Mouse (Mus musculus) lung, embryonic 15.5 days (tissue): ENCODE measurements around the gene Rbfox2. TPM values are rescaled to one million over a fixed set of nuclear protein-coding genes. Genes with fewer than 3 reads are reported as not detected.

Experiments
- ATAC-seq: fragments of 200-750 bp; cut with Nextera tagmentation; 2 replicates; pipeline ENCODE4 v1.8.0; 2017; ENCODE audit warnings: moderate number of reproducible peaks, borderline replicate concordance; ENCODE audit not compliant: low FRiP score, low TSS enrichment; ENCODE audit errors: extremely low read depth
- H3K27ac ChIP-seq: fragments of 300-500 bp; sonication (generic); 2 replicates; pipeline ENCODE4 v1.5.1; 2015; ENCODE audit warnings: moderate library complexity, mild to moderate bottlenecking, inconsistent platforms
- H3K27me3 ChIP-seq: fragments of 300-500 bp; sonication (generic); 2 replicates; pipeline ENCODE4 v1.6.1; 2015; ENCODE audit warnings: inconsistent platforms
- H3K36me3 ChIP-seq: fragments of 300-500 bp; sonication (generic); 2 replicates; pipeline ENCODE4 v1.6.1; 2015; ENCODE audit warnings: inconsistent platforms
- H3K4me1 ChIP-seq: fragments of 300-500 bp; sonication (generic); 2 replicates; pipeline ENCODE4 v1.6.1; 2015; ENCODE audit warnings: inconsistent platforms
- H3K4me2 ChIP-seq: fragments of 300-500 bp; sonication (generic); 2 replicates; pipeline ENCODE4 v1.6.1; 2015; ENCODE audit warnings: inconsistent platforms, mild to moderate bottlenecking, moderate library complexity
- H3K4me3 ChIP-seq: fragments of 300-500 bp; sonication (generic); 2 replicates; pipeline ENCODE4 v1.5.1; 2015; ENCODE audit warnings: mild to moderate bottlenecking, inconsistent platforms
- H3K9ac ChIP-seq: fragments of 300-500 bp; sonication (generic); 2 replicates; pipeline ENCODE4 v1.6.1; 2015; ENCODE audit warnings: inconsistent platforms
- H3K9me3 ChIP-seq: fragments of 300-500 bp; sonication (generic); 2 replicates; pipeline ENCODE4 v1.6.1; 2016; ENCODE audit warnings: inconsistent platforms
- WGBS: fragments of 180-500 bp; shearing (Covaris S2); methylation state at CpG from one replicate; pipeline ENCODE4 v1.1.7; 2015; 5-methylcytosine and 5-hydroxymethylcytosine counted together
- polyA plus RNA-seq: library from polyadenylated mRNA; unstranded; fragments of >200 nt; fragmentation: Nextera tagmentation; extraction: Ambion mirVana; gene quantifications from 2 replicates; pipeline ENCODE4 v1.2.1, GENCODE M21; 2015

Rbfox2 gene
- polyA plus RNA-seq, 1 experiment from 2014 or later = 41.8 TPM

DNA sequence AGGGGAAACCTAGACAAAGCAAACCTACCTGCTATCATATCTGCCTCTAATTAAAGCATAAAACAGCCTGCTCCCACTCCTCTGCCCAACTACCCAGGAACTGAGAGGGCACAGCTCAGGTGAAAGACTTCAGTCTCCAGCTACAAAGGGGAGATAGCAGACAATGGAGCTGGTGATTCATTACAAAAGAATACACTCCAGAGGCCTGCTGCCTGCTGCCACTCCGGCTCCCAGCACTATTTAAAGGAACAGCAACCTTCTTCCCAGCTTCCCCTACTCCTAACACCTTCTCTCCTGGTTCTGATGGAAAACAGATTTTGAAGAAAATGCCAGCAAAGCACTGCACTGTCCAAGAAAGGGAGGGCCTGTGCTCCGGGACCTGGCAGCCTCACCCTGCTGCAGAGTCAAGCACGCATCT, 156.4 kb downstream of the Rbfox2 start:
- Histone ChIP-seq H3K9me3 (no peaks in the 10 kb centered on the region), H3K4me1 (peaks cover 40% of the 10 kb centered on the region), H3K27me3 (no peaks in the 10 kb centered on the region), H3K27ac (peak overlapping the region; percentile 93), H3K4me2 (peak overlapping the region; percentile 76), H3K4me3 (peak overlapping the region; percentile 16), H3K36me3 (no peaks in the 10 kb centered on the region), H3K9ac (peak overlapping the region; percentile 33)
- WGBS = 13% methylated on average over 3 of the region's 3 CpGs
- peak; percentile 12; the same call in 1 of the 2 replicates for ATAC-seq

DNA sequence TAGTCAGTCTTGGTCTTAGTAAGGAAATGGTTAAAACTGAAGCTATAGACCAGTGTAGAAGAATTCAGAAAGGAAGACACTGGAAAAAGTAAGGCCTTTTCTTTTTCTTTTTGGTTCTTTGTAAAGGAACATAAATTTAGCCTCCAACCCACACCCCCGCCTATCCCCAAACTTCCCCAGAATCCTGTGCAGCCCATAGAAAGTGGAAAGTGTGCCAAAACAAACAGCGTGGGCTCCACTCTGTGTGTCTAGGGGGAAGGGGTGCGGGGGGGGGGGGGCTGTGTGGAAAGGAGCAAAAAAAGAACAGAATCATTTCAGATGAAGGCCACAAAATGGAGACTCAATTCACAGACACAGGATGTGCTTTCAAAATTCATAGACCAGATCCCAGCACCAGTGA, 156.8 kb downstream of the Rbfox2 start:
- peaks cover 40% of the 10 kb centered on the region for H3K4me1 ChIP-seq

DNA sequence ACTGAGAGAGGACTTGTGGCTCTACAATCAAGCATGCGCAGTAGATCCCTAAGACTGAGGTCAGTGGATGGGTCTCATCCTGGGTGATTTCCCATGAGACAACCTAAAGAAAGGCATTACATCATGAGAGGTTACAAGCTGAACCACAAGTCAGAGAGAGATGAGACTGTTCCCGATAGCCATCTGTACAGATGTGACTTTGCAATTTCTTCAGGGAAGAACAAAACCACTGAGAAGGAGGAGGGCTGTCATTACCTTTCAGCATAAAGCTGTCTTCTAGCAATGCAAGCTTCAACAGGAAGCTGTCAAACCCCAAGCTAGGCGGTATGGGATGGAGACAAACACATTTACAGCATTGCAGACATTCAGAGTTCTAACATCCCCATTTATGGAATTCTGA, 157.3 kb downstream of the Rbfox2 start:
- no peaks in the 10 kb centered on the region for H3K36me3 ChIP-seq
- H3K4me1 ChIP-seq = peaks cover 40% of the 10 kb centered on the region
- H3K4me3 ChIP-seq = no peak overlapping the region
- WGBS = 55% methylated on average over 3 of the region's 3 CpGs
- H3K4me2 ChIP-seq = peak overlapping the region; percentile 76
- no peak for ATAC-seq
- no peak overlapping the region for H3K9ac ChIP-seq
- H3K27ac ChIP-seq = peak overlapping the region; percentile 93
- H3K27me3 ChIP-seq = no peaks in the 10 kb centered on the region
- no peaks in the 10 kb centered on the region for H3K9me3 ChIP-seq

More for the DNA sequence above, 156.8 kb downstream of the Rbfox2 start:
- peak overlapping the region; percentile 76 for H3K4me2 ChIP-seq
- H3K27ac ChIP-seq = peak overlapping the region; percentile 93
- no peaks in the 10 kb centered on the region for H3K27me3 ChIP-seq
- no peaks in the 10 kb centered on the region for H3K36me3 ChIP-seq
- WGBS = 22% methylated on average over 3 of the region's 3 CpGs
- H3K9ac ChIP-seq = peak overlapping the region; percentile 33
- peak overlapping the region; percentile 16 for H3K4me3 ChIP-seq
- no peak for ATAC-seq
- no peaks in the 10 kb centered on the region for H3K9me3 ChIP-seq

DNA sequence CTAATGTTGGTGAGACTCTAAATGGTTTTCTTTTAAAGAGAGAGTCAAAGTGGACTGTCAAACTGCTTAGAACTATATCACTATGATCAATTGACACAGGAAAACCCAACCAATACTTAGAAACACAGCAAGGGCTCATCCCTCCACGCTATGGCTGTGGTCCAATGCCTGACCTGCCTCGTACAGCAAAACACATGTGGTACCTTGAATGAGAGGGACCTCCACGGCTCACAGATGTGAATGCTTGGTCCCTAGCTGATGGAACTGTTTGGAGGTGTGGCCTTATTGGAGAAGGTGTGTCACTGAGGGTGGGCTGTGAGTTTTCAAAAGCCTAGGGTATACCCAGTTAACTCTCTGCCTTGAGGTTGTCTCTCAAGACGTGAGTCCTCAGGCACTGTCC, 159.9 kb downstream of the Rbfox2 start:
- no peaks in the 10 kb centered on the region for H3K36me3 ChIP-seq
- WGBS = 82% methylated on average over 4 of the region's 4 CpGs
- H3K4me3 ChIP-seq = no peak overlapping the region
- H3K4me1 ChIP-seq = peaks cover 44% of the 10 kb centered on the region
- no peak overlapping the region for H3K27ac ChIP-seq
- H3K4me2 ChIP-seq = no peak overlapping the region
- no peaks in the 10 kb centered on the region for H3K9me3 ChIP-seq
- H3K9ac ChIP-seq = no peak overlapping the region
- no peaks in the 10 kb centered on the region for H3K27me3 ChIP-seq
- no peak for ATAC-seq

DNA sequence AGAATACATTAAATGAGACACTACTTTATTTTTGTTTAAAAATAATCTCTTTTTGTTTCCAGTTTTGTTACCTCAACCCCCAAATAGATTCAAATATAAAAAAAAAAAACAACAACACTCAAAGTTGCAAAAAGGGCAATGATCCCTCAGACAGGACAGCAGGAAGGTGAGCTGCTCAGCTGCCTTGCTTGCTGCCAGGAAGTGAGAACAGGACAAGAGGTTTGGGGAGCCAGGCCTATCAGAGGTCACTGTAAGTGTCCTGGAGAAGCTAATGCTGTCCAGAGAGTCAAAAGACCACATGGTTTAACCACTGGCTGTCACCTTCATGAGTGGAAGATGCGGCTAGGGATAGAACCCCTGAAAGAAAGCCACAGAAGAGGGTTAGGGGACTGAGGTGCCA, 161.8 kb downstream of the Rbfox2 start:
- no peaks in the 10 kb centered on the region for H3K9me3 ChIP-seq
- H3K9ac ChIP-seq = no peak overlapping the region
- H3K27me3 ChIP-seq = no peaks in the 10 kb centered on the region
- H3K36me3 ChIP-seq = no peaks in the 10 kb centered on the region
- ATAC-seq = no peak
- 100% methylated on average over 1 of the region's 1 CpGs for WGBS
- H3K27ac ChIP-seq = no peak overlapping the region
- H3K4me2 ChIP-seq = no peak overlapping the region
- peaks cover 29% of the 10 kb centered on the region for H3K4me1 ChIP-seq
- no peak overlapping the region for H3K4me3 ChIP-seq

DNA sequence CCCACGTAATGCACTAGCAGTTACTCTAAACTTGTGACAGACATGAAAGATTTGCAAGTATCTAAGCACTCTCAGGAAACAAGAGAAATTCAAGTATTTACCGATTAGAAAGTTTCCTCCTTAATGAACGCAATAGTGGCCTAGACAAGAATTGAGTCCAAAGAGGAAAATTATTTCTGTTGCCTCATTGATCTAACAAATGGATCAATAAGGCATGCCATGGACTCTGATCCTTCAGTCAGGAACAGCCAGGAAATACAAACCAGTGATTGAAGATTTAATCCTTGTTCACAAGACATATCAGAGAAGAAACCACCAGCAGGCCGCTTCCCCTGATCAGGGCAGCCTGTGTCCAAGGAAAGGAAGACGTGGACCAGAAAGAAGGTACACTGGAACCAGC, 164.0 kb downstream of the Rbfox2 start:
- Histone ChIP-seq H3K9ac (no peak overlapping the region), H3K4me2 (no peak overlapping the region), H3K4me3 (no peak overlapping the region), H3K4me1 (peaks cover 15% of the 10 kb centered on the region), H3K9me3 (no peaks in the 10 kb centered on the region), H3K27ac (no peak overlapping the region), H3K27me3 (no peaks in the 10 kb centered on the region), H3K36me3 (no peaks in the 10 kb centered on the region)
- no peak for ATAC-seq
- WGBS = 80% methylated on average over 5 of the region's 5 CpGs

DNA sequence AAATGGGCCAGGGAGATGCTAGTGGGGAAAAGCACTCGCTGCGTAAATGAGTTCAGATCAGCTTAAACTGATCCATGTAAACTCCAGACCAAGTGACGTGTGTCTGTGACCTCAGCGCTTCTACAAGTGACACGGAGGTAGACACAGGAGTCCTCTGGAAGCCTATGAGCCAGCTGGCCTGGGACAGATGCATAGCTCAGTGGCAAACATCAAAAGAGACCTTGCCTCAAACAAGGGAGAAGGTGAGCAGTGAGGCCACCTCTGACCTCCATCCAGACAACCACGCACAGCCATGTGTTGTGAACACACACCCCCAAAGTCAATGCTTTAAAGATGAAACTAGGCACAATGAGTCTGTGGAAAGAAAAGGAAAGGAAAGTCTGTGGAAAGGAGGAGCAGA, 164.5 kb downstream of the Rbfox2 start:
- Histone ChIP-seq H3K4me1 (peaks cover 15% of the 10 kb centered on the region), H3K4me2 (no peak overlapping the region), H3K36me3 (no peaks in the 10 kb centered on the region), H3K4me3 (no peak overlapping the region), H3K27ac (no peak overlapping the region), H3K27me3 (no peaks in the 10 kb centered on the region), H3K9ac (no peak overlapping the region), H3K9me3 (no peaks in the 10 kb centered on the region)
- no peak for ATAC-seq
- 52% methylated on average over 6 of the region's 6 CpGs for WGBS

DNA sequence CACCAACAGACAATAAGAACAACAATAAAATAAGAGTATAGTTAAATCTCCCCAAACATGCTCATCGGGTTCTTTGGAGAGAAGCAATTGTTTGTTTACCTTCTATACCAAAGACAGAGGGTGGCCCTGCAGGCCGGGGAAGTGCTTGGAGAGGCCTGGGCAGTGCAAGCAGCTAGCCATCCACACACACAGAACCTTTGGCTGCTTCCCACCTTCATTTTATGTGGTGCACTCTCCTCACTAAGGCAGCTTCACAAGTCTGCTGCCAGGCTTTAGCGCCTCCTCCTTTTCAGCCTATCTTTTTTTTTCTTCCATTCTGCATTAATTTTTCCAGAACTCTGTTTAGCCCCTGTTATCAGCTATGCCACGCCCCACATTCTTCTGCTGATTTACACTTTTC, 165.1 kb downstream of the Rbfox2 start:
- no peak overlapping the region for H3K4me3 ChIP-seq
- WGBS = 34% methylated on average over 4 of the region's 4 CpGs
- no peak overlapping the region for H3K9ac ChIP-seq
- H3K27ac ChIP-seq = no peak overlapping the region
- H3K4me1 ChIP-seq = peaks cover 15% of the 10 kb centered on the region
- H3K27me3 ChIP-seq = no peaks in the 10 kb centered on the region
- no peaks in the 10 kb centered on the region for H3K36me3 ChIP-seq
- no peak overlapping the region for H3K4me2 ChIP-seq
- H3K9me3 ChIP-seq = no peaks in the 10 kb centered on the region
- ATAC-seq = no peak

DNA sequence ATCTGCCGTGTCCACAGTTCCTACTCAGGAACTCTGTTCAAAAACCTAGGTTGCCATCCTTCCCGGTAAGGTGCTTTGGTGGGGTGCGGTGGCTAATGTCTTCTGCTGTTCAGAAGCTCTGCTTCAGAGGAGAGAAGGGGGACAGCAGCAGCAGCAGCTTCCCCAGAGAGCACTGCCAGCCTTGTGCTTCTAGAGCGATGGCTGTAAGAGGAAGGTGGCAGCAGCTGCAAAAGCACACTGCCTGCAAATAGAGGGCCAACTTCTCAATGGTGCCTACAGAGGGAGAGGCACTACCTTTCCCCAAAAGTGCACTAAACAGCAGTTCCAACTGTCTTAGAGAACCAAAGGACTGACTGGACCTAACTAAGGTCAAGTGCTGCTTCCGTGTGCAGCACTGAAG, 168.5 kb downstream of the Rbfox2 start:
- no peaks in the 10 kb centered on the region for H3K9me3 ChIP-seq
- 63% methylated on average over 5 of the region's 5 CpGs for WGBS

DNA sequence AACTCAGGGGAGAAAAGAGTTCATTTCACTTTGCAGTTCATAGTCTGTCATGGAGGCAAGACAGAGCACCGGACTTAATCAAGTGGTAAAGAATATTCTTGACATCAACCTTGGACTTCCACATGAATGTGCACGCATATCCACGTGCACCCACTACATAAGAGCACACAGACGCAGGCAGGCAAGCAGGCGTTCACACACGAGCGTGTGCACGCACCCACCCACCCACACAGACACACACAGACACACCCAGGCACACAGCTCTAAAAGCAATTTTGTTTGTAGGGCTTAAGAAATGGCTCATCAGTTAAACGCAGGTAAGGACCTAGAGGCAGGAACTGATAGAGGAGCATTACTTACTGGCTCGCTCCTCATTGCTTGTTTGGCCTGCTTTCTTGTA, 172.3 kb downstream of the Rbfox2 start:
- no peak for ATAC-seq
- peaks cover 34% of the 10 kb centered on the region for H3K36me3 ChIP-seq
- 98% methylated on average over 10 of the region's 10 CpGs for WGBS

More for the DNA sequence above, 168.5 kb downstream of the Rbfox2 start:
- H3K4me3 ChIP-seq = no peak overlapping the region
- H3K4me2 ChIP-seq = no peak overlapping the region
- no peaks in the 10 kb centered on the region for H3K27me3 ChIP-seq
- H3K4me1 ChIP-seq = peaks cover 15% of the 10 kb centered on the region
- H3K27ac ChIP-seq = no peak overlapping the region
- H3K36me3 ChIP-seq = peaks cover 10% of the 10 kb centered on the region; the same call in 1 of the 2 replicates
- ATAC-seq = no peak
- H3K9ac ChIP-seq = no peak overlapping the region

DNA sequence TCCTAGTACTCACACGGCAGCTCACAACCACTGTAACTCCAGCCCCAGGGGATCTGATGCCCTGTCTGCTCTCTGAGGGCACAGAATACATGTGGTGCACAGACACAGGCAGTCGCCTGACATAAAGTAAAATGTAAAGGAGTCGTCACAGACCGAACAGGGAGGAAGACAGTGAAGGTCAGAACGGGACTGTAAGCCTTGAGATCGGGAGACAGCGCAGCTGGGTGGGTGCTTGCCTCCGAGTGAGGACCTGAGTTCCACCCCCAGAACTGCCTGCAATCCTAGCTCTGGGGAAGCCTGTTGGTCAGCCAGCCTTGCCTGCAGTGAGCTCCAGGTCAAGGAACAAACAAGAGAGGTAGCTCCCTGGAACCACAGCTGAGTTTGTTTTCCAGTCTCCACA, 177.7 kb downstream of the Rbfox2 start:
- Histone ChIP-seq H3K4me2 (no peak overlapping the region), H3K27ac (no peak overlapping the region), H3K4me3 (no peak overlapping the region), H3K9me3 (no peaks in the 10 kb centered on the region), H3K4me1 (no peaks in the 10 kb centered on the region), H3K27me3 (no peaks in the 10 kb centered on the region), H3K36me3 (peaks cover 34% of the 10 kb centered on the region), H3K9ac (no peak overlapping the region)
- WGBS = 85% methylated on average over 8 of the region's 8 CpGs
- no peak for ATAC-seq

More for the DNA sequence above, 172.3 kb downstream of the Rbfox2 start:
- no peaks in the 10 kb centered on the region for H3K4me1 ChIP-seq
- no peak overlapping the region for H3K9ac ChIP-seq
- H3K4me3 ChIP-seq = no peak overlapping the region
- H3K27me3 ChIP-seq = no peaks in the 10 kb centered on the region
- no peak overlapping the region for H3K4me2 ChIP-seq
- H3K27ac ChIP-seq = no peak overlapping the region
- no peaks in the 10 kb centered on the region for H3K9me3 ChIP-seq

DNA sequence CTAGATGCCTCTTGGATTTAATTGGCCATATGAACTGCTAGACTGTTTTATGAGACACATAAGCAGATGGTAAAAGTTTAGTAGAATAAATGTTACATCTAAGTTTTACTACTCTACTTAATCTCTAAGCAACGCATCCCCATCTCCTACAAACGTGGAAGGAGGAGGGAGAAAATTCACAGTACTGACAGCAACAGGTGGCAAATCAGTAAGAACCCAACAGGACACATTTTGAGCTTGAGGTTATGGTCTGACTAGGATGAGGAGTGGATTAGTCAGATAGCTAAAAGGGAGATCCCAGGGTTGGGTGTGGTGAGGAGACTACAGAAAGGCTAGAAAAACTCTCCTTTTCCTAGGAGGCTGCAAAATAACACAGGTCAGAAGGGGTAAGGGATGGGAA, 179.1 kb downstream of the Rbfox2 start:
- no peaks in the 10 kb centered on the region; the same call in 1 of the 2 replicates for H3K4me1 ChIP-seq
- no peak overlapping the region for H3K4me3 ChIP-seq
- WGBS = 87% methylated on average over 2 of the region's 2 CpGs
- H3K27ac ChIP-seq = no peak overlapping the region
- H3K27me3 ChIP-seq = no peaks in the 10 kb centered on the region
- no peak overlapping the region for H3K9ac ChIP-seq
- peaks cover 30% of the 10 kb centered on the region for H3K36me3 ChIP-seq
- ATAC-seq = no peak
- no peak overlapping the region for H3K4me2 ChIP-seq
- H3K9me3 ChIP-seq = no peaks in the 10 kb centered on the region

DNA sequence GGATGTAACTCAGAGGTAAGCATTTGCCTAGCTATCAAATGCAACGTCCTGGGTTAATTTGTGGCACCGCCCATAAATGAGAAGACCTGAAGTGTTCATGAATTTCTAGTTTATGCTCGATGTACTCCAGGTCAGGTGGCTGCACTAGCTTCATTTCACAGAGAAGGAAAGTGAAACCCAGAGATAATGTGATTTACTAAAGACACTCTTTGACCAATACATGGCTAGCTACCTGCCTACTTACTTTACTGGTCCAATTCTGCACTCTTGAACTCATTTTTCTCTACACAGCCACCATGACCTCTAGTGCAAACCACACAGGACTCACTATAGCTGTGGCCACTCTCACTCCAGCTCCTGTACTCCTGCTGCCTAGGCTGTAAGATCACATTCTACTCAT, 180.1 kb downstream of the Rbfox2 start:
- Histone ChIP-seq H3K4me2 (no peak overlapping the region), H3K36me3 (peaks cover 19% of the 10 kb centered on the region; the same call in 1 of the 2 replicates), H3K9me3 (no peaks in the 10 kb centered on the region), H3K9ac (no peak overlapping the region), H3K27ac (no peak overlapping the region), H3K4me1 (peaks cover 6% of the 10 kb centered on the region; the same call in 1 of the 2 replicates), H3K4me3 (no peak overlapping the region), H3K27me3 (no peaks in the 10 kb centered on the region)
- no peak for ATAC-seq
- WGBS = 86% methylated on average over 3 of the region's 3 CpGs
